In genomic region chr14:74047009-74047694, GRCm38 (mm10) we compare ENCODE assay signal across 16 mouse cellular contexts.
DNase-seq lines count a peak whose midpoint lies in the region; ATAC-seq lines count a peak whose summit lies in the region.
"Had no signal": no experiment of that assay in that cellular context is flagged by ENCODE, and none has a peak within 500 bp of the region (broad histone marks: within the 10 kb centered on the region; RNA-seq: fewer than 3 reads in every experiment).

No protein-coding gene starts in this region.

- DNase-seq in hindbrain, embryonic 11.5 days (ENCODE audit: low spot score): no peak
- peak; percentile 30 for DNase-seq in limb, embryonic 10.5 days (ENCODE audit: low spot score)
- DNase-seq in cerebellum, adult 11-12 months: no peak
- no peak for DNase-seq in kidney, adult 11 months
- DNase-seq in heart, adult 11 months: no peak
- DNase-seq: adrenal gland, postnatal 14 days; cerebellum, adult 9-10 months; gastrocnemius, postnatal 14 days; kidney, adult 2 months; lung, embryonic 14.5 days had no signal

- H3K9ac ChIP-seq in hindbrain, embryonic 13.5 days: no peak overlapping the region
- no peak overlapping the region for H3K9ac ChIP-seq in hindbrain, embryonic 11.5 days (ENCODE audit: low read depth, low read length)
- H3K9ac ChIP-seq in forebrain, embryonic 16.5 days (replicated peaks; ENCODE audit: low read depth, low read length): no peak overlapping the region
- no peak overlapping the region for H3K9ac ChIP-seq in neural tube, embryonic 12.5 days
- H3K9ac ChIP-seq: limb, embryonic 15.5 days; lung, embryonic 14.5 days had no signal

- no peaks in the 10 kb centered on the region for H3K27me3 ChIP-seq in hindbrain, embryonic 13.5 days
- no peaks in the 10 kb centered on the region for H3K27me3 ChIP-seq in hindbrain, embryonic 11.5 days (ENCODE audit: control insufficient read depth, insufficient read depth, low read length)
- no peaks in the 10 kb centered on the region for H3K27me3 ChIP-seq in forebrain, embryonic 16.5 days (replicated peaks; ENCODE audit: control insufficient read depth, insufficient read depth, low read length)
- no peaks in the 10 kb centered on the region for H3K27me3 ChIP-seq in limb, embryonic 10.5 days (ENCODE audit: low read depth, poor library complexity, severe bottlenecking)
- H3K27me3 ChIP-seq in neural tube, embryonic 12.5 days (replicated peaks): no peaks in the 10 kb centered on the region
- H3K27me3 ChIP-seq: limb, embryonic 15.5 days; megakaryocyte, embryonic 14.5 days; Patski had no signal

- H3K36me3 ChIP-seq in hindbrain, embryonic 13.5 days: no peaks in the 10 kb centered on the region
- H3K36me3 ChIP-seq in hindbrain, embryonic 11.5 days (ENCODE audit: control insufficient read depth, insufficient read depth, low read length): no peaks in the 10 kb centered on the region
- no peaks in the 10 kb centered on the region for H3K36me3 ChIP-seq in forebrain, embryonic 16.5 days (ENCODE audit: control insufficient read depth, insufficient read depth)
- H3K36me3 ChIP-seq in limb, embryonic 10.5 days: no peaks in the 10 kb centered on the region
- no peaks in the 10 kb centered on the region for H3K36me3 ChIP-seq in neural tube, embryonic 12.5 days
- H3K36me3 ChIP-seq: limb, embryonic 15.5 days had no signal

- 42% methylated on average over 5 of the region's 5 CpGs for WGBS in hindbrain, embryonic 13.5 days
- 66% methylated on average over 5 of the region's 5 CpGs for WGBS in hindbrain, embryonic 11.5 days
- 56% methylated on average over 5 of the region's 5 CpGs for WGBS in forebrain, embryonic 16.5 days
- 27% methylated on average over 5 of the region's 5 CpGs for WGBS in limb, embryonic 10.5 days
- WGBS in neural tube, embryonic 12.5 days: 18% methylated on average over 5 of the region's 5 CpGs

- H3K27ac ChIP-seq in hindbrain, embryonic 13.5 days: peak overlapping the region; percentile 81
- no peak overlapping the region for H3K27ac ChIP-seq in hindbrain, embryonic 11.5 days (ENCODE audit: low read depth, low read length)
- no peak overlapping the region; the same call in 1 of the 2 replicates for H3K27ac ChIP-seq in forebrain, embryonic 16.5 days (ENCODE audit: low read length)
- no peak overlapping the region for H3K27ac ChIP-seq in limb, embryonic 10.5 days
- no peak overlapping the region for H3K27ac ChIP-seq in neural tube, embryonic 12.5 days
- H3K27ac ChIP-seq: limb, embryonic 15.5 days had no signal

- H3K4me3 ChIP-seq in hindbrain, embryonic 13.5 days: no peak overlapping the region
- H3K4me3 ChIP-seq in hindbrain, embryonic 11.5 days (ENCODE audit: low read depth, low read length): no peak overlapping the region
- no peak overlapping the region for H3K4me3 ChIP-seq in forebrain, embryonic 16.5 days (replicated peaks; ENCODE audit: low read length)
- no peak overlapping the region for H3K4me3 ChIP-seq in limb, embryonic 10.5 days
- H3K4me3 ChIP-seq in neural tube, embryonic 12.5 days: no peak overlapping the region
- H3K4me3 ChIP-seq: limb, embryonic 15.5 days; megakaryocyte, embryonic 14.5 days had no signal

- no peak overlapping the region for H3K4me2 ChIP-seq in hindbrain, embryonic 13.5 days
- no peak overlapping the region for H3K4me2 ChIP-seq in hindbrain, embryonic 11.5 days (replicated peaks; ENCODE audit: low read depth, low read length)
- H3K4me2 ChIP-seq in forebrain, embryonic 16.5 days (ENCODE audit: low read length): no peak overlapping the region
- no peak overlapping the region for H3K4me2 ChIP-seq in neural tube, embryonic 12.5 days (replicated peaks)
- H3K4me2 ChIP-seq: limb, embryonic 15.5 days; lung, embryonic 14.5 days had no signal

- ATAC-seq in hindbrain, embryonic 13.5 days (ENCODE audit: low FRiP score): peak; percentile 85
- no peak for ATAC-seq in hindbrain, embryonic 11.5 days (ENCODE audit: low FRiP score)
- ATAC-seq in forebrain, embryonic 16.5 days: peak; percentile 72
- ATAC-seq in neural tube, embryonic 12.5 days (ENCODE audit: low FRiP score, low read depth): peak; percentile 92
- ATAC-seq: Patski had no signal

- no peaks in the 10 kb centered on the region for H3K9me3 ChIP-seq in hindbrain, embryonic 13.5 days
- no peaks in the 10 kb centered on the region for H3K9me3 ChIP-seq in hindbrain, embryonic 11.5 days (ENCODE audit: control insufficient read depth, low read length)
- H3K9me3 ChIP-seq in forebrain, embryonic 16.5 days (ENCODE audit: control insufficient read depth, low read length): no peaks in the 10 kb centered on the region
- H3K9me3 ChIP-seq in limb, embryonic 10.5 days (replicated peaks): no peaks in the 10 kb centered on the region
- H3K9me3 ChIP-seq in neural tube, embryonic 12.5 days: no peaks in the 10 kb centered on the region
- H3K9me3 ChIP-seq: limb, embryonic 15.5 days; megakaryocyte, embryonic 14.5 days had no signal

- peaks cover 10% of the 10 kb centered on the region; the same call in 1 of the 2 replicates for H3K4me1 ChIP-seq in hindbrain, embryonic 13.5 days (replicated peaks)
- no peaks in the 10 kb centered on the region for H3K4me1 ChIP-seq in hindbrain, embryonic 11.5 days (replicated peaks; ENCODE audit: control insufficient read depth, insufficient read depth, low read length)
- H3K4me1 ChIP-seq in forebrain, embryonic 16.5 days (replicated peaks; ENCODE audit: control insufficient read depth, insufficient read depth, low read length): no peaks in the 10 kb centered on the region
- peaks cover 11% of the 10 kb centered on the region for H3K4me1 ChIP-seq in limb, embryonic 10.5 days
- no peaks in the 10 kb centered on the region for H3K4me1 ChIP-seq in neural tube, embryonic 12.5 days
- H3K4me1 ChIP-seq: limb, embryonic 15.5 days; megakaryocyte, embryonic 14.5 days had no signal
